Mouse (Mus musculus) heart, embryonic 10.5 days (tissue): ENCODE data around the gene Rars2. TPM values are rescaled to one million over a fixed set of nuclear protein-coding genes. Genes with fewer than 3 reads are reported as not detected.

Experiments used
- polyA plus RNA-seq: library from polyadenylated mRNA; unstranded; fragments of >200 nt; fragmentation: Nextera tagmentation; extraction: Ambion mirVana; gene quantifications from 2 replicates; pipeline ENCODE4 v1.2.1, GENCODE M21; 2016

The Rars2 gene
- polyA plus RNA-seq, 1 experiment from 2014 or later, result 68.0 TPM

Other genes with a start within 250 kb of the Rars2 start
- 45.2 and 68.4 TPM in 2 replicates for gene Akirin2, start 64.0 kb upstream of the Rars2 start, polyA plus RNA-seq
- 84.3 and 85.2 TPM in 2 replicates for gene Orc3, start within 50 bp of the Rars2 start, polyA plus RNA-seq
- 53.0 and 58.0 TPM in 2 replicates for gene Slc35a1, start 72.5 kb downstream of the Rars2 start, polyA plus RNA-seq
- gene Cfap206, start 115.2 kb downstream of the Rars2 start, polyA plus RNA-seq, result 0.05 TPM in 1 of 2 replicates, not detected in the other
- not detected in 2 replicates for gene Gm136, start 141.3 kb downstream of the Rars2 start, polyA plus RNA-seq
- gene Smim8, start 163.5 kb downstream of the Rars2 start, polyA plus RNA-seq, result 39.0 and 47.7 TPM in 2 replicates